Mouse (Mus musculus): ENCODE measurements around the gene Slx.
"Not testable (repeated sequence)": the region's sequence is repeated elsewhere in the genome, so short reads cannot be mapped to it uniquely, and the experiment has no call there.

The Slx gene

GRCm38 (mm10) chrX:26545465-26545864, at the start of gene Slx:
TSS of gene Slx (minus strand) at chrX:26545565.
- not testable (repeated sequence) for DNase-seq (ENCODE audit: low spot score)

All from ovary, postnatal 36 days (tissue).